Mouse (Mus musculus): Measurements from ENCODE around the gene Eaf2. TPM values are rescaled to one million over a fixed set of nuclear protein-coding genes. Genes with fewer than 3 reads are reported as not detected.

Eaf2 gene
- polyA plus RNA-seq (2012; ENCODE audit: low replicate concordance), result 2.8 and 6.1 TPM in 2 replicates

DNA sequence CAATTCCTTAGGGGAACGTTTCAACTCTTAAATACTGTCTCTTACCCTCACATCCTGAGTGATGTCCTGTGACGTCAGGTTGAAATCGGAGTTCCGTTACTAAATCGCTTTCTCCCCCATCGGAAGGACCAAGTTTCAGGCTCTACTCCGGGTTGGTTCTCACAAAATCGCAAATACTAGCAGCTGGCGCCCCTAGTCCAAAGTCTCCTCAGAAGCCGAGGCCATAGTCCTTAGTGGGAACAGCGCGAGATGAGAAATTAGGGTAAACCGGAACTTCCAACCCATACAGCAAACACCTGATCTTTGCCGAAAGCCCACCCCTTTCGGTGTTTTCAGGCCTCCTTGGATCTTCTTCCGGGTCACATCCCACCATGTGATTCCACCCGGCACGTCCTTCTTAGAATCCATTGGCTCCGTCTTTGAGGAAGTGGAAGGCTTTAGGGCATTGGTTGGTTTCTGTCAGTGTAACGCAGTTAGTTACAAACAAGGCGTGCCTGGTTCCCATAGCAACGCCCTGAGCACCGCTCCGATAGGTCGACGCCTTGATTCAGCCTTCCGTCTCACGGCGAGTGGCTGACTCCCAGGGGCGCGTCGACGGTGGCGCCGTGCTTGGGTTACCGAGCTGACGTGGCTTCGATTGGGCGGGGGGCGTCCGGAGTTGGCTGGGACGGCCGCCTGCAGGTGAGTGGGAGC, at the start of gene Eaf2, which contains the start of gene Golgb1:
TSS of gene Eaf2 (minus strand) at position 421 of the 693 bp plus-strand sequence.
TSS of gene Golgb1 (plus strand) at position 558 of the 693 bp plus-strand sequence.

DNA sequence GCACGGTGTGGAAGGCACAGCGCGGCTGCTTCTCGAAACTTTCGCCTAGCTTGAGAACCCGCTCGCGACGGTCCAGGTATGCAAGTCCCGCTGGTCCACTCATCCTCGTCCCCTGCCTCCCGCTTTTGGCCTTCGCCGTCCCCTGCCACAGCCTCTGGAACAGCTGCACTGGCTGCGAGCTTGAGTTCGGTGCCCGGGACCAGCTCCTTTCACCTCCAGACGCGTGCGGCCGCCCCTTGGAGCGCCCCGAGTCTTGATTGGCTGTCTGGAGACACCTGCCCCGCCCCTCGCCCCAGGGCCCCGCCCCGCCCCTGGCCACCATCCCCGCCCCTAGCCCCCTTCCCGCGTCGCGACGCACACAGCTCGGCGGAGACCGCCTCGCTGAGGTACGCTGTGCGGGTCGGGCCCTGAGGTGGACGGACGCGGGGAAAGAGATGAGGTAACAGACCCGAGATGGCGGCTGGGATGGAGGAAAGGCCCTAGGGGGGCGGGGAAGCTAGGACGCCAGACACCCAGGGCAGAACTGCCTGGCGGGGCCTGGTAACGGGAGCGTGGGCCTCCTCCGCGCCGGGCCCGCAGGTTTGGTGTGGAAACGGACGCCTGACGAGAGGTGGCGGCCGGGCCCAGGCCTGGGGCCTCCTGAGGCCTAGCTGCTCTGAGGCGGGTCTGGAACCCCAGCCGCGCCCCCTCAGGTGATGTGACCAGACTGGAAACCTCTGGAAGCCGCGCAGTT, 46.6 kb downstream of the Eaf2 start, which contains the start of gene Iqcb1:
TSS of gene Iqcb1 (plus strand) at position 332 of the 733 bp plus-strand sequence.

DNA sequence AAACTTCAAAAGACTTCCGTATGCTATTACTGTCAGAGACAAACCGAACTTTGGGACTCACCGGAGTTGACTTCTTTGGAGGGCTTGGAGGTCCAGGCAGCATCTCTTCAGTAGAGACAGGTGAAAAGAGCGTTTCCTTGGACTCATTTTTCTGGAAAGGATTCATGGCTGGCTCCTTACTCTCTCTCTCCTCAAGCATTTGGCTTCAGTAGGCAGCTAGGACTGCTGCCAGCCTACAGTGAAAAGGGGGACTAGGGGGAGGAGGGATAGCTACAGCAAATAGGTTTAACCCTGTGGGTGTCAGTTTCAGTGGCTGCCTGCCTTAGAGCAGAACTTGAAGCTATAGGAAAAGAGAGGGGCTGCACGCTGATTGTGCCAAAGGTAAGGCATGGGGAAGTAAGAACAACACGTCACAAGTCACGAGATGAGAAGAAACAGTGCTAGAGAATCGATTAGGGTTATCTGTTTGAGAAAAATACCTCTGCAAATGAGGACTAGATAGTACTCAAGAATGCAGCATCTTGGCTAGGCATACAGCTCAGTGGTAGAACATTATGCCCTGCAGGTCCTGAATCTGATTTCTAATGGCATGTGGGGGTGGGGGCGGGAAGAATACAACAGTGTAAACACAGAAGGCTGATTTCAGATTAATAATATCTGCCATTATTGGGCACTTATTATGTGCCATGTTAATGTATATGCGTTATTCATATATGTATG, 90.0 kb downstream of the Eaf2 start, which contains the start of gene Slc15a2:
TSS of gene Slc15a2 (minus strand) at position 369 of the 720 bp plus-strand sequence.

Other genes with a start within 250 kb of the Eaf2 start
- 1.1 and 4.5 TPM in 2 replicates for gene Cd86, start 208.9 kb downstream of the Eaf2 start, polyA plus RNA-seq (2012; ENCODE audit: low replicate concordance)
- 4.2 and 6.9 TPM in 2 replicates for gene Ildr1, start 181.0 kb downstream of the Eaf2 start, polyA plus RNA-seq (2012; ENCODE audit: low replicate concordance)
- 0.26 and 1.2 TPM in 2 replicates for gene Slc15a2, start 90.0 kb downstream of the Eaf2 start, polyA plus RNA-seq (2012; ENCODE audit: low replicate concordance)
- gene Iqcb1, start 46.6 kb downstream of the Eaf2 start, polyA plus RNA-seq (2012; ENCODE audit: low replicate concordance), result 1.8 and 2.5 TPM in 2 replicates
- 23.1 and 28.2 TPM in 2 replicates for gene Golgb1, start 137 bp upstream of the Eaf2 start, polyA plus RNA-seq (2012; ENCODE audit: low replicate concordance)
- 171 and 305 TPM in 2 replicates for gene Hcls1, start 60.0 kb upstream of the Eaf2 start, polyA plus RNA-seq (2012; ENCODE audit: low replicate concordance)
- gene Fbxo40, start 115.5 kb upstream of the Eaf2 start, polyA plus RNA-seq (2012; ENCODE audit: low replicate concordance), result 0.10 and 0.88 TPM in 2 replicates
- gene Polq, start 136.8 kb upstream of the Eaf2 start, polyA plus RNA-seq (2012; ENCODE audit: low replicate concordance), result 1.0 and 1.6 TPM in 2 replicates

Data from hematopoietic multipotent progenitor cell, adult 10-12 weeks (in vitro differentiated cells).